Mouse (Mus musculus): ENCODE results near the gene Stip1.

DNA sequence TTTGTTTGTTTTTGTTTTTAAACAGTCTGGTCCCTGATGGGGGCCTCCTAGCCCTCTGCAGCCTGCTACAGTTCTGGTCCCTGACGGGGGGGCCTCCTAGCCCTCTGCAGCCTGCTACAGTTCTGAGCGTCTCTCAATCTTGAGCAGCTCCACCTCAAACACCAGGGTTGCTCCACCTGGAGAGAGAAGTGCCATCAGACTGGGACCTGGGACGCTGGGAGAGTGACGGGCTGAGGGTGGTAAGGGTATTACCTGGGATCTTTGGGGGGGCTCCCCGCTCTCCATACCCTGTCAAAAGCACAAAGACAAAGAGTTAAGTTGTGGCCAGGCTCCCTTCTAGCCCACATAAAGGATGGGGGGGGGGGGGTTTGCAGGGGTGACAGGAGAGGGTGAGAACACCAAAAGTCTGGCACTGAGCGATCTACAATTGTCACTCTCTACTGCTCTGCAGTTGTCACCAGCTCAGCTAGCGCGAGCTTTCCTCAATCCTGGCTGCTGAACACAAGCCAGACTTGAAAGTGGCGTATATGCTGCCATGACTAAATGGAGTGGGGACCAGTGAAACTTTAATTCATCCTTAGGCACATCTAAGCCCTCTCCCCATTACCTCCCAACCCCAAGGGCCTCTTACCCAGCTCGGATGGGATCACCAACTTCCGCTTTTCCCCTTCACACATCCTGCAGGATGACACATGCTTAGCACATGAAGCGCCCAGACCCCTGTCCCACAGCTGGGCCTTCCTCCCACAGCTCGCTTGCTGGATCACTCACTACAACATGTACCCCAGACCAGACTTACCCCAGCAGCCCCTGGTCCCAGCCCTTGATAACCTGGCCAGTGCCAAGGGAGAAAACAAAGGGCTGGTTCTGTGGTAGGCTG is 61.8 kb downstream of the Stip1 start:
- TF ChIP-seq MXI1 (IDR thresholded peaks at IDR 0.05; ENCODE audit: low read depth, low read length) (no peak), CTCF (conservative IDR thresholded peaks at IDR 0.05 in 1 of 2, IDR thresholded peaks at IDR 0.05 in 1 of 2; ENCODE audit: low read depth in 2 of 2, low read length in 2 of 2) (no peak), EP300 (IDR thresholded peaks at IDR 0.05; ENCODE audit: low read length) (no peak), ZKSCAN1 (IDR thresholded peaks at IDR 0.05; ENCODE audit: borderline replicate concordance, low read depth, low read length) (no peak), BHLHE40 (IDR thresholded peaks at IDR 0.05; ENCODE audit: low read depth, low read length) (no peak), E2F4 (IDR thresholded peaks at IDR 0.05; ENCODE audit: insufficient replicate concordance, low read depth, low read length) (no peak), USF2 (conservative IDR thresholded peaks at IDR 0.05; ENCODE audit: low read depth, low read length) (no peak)
